Mouse (Mus musculus) urinary bladder, postnatal 4 days (tissue): Measurements from ENCODE around the gene Arap2.

Experiments
- DNase-seq, 2 experiments: peaks; one replicate each; pipeline ENCODE4 v3.0.0; 2021 to 2022; ENCODE audit warnings: low spot score in 2 of 2

Gene Arap2

GRCm38 (mm10) chr5:62622848-62623479 lies 143.0 kb downstream of the Arap2 start:
- no peak for DNase-seq

- no peak for DNase-seq
Measured at GRCm38 (mm10) chr5:62618286-62618685, 147.7 kb downstream of the Arap2 start.

GRCm38 (mm10) chr5:62611990-62612389 lies 154.0 kb downstream of the Arap2 start:
- no peak for DNase-seq

GRCm38 (mm10) chr5:62587348-62587747 lies 178.6 kb downstream of the Arap2 start:
- no peak for DNase-seq

GRCm38 (mm10) chr5:62582643-62583042 lies 183.3 kb downstream of the Arap2 start:
- DNase-seq: no peak

- DNase-seq: no peak
Measured at GRCm38 (mm10) chr5:62581699-62582098, 184.3 kb downstream of the Arap2 start.

- DNase-seq: no peak
Measured at GRCm38 (mm10) chr5:62574336-62574844, 191.6 kb downstream of the Arap2 start.
